Mouse (Mus musculus) kidney, adult 8-10 months (tissue): ENCODE data around the gene Ifna6.
"Not testable (repeated sequence)": the region's sequence is repeated elsewhere in the genome, so short reads cannot be mapped to it uniquely, and the experiment has no call there.

Experiments used
- DNase-seq, 2 experiments: peaks; one replicate each; pipeline ENCODE4 v3.0.0; 2022

Gene Ifna6

GRCm38 (mm10) chr4:88827116-88827515 is at the start of gene Ifna6:
Gene Ifna6 (plus strand): TSS chr4:88827416.
- not testable (repeated sequence) for DNase-seq

DNA sequence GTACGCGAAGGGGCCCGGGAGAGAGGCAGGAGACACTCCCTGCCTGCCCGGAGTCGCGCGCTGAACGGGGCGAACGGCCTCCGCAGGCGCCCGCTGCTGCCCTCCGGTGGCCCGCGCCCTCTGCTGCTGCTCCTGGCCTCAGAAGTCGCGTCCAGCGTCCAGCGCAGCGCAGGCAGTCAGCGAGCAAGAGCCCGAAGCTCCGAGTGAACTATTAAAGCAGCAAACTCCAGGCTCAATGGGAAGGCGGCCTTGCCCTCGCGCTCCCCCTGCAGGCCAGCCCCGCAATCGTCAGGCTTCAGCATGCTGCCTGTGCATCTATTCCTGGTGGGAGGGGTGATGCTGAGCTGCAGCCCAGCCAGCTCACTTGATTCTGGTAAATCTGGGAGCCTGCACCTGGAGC is 47.7 kb upstream of the Ifna6 start, which contains the start of gene Gm13272:
Gm13272 (plus strand) TSS at position 301 of the 400 bp plus-strand sequence.
- DNase-seq = not testable (repeated sequence)

- not testable (repeated sequence) for DNase-seq
Measured at GRCm38 (mm10) chr4:88780320-88780719, 46.9 kb upstream of the Ifna6 start.

DNA sequence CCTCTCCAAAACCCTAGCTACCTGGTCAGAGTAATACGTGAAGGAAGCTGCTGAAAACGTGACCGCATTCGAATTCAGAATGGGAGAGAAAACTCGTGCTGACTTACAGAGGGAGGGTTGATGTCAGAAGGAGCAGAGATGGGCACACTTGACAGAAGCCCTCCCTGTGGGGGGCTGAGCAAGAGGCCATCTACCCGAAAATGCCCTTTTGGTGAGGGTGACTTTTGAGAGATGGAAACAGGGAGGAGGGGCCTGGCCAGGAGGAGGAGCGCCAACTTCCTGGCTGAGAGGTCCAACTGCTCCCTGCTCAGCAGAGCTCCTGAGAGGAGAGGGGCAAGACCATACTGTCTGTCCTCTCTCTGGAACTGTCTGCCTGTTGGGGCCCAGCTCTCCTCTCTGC is 45.4 kb upstream of the Ifna6 start, which contains the start of gene Ifnz:
Ifnz (plus strand) TSS at position 301 of the 400 bp plus-strand sequence.
- not testable (repeated sequence) for DNase-seq

- DNase-seq = not testable (repeated sequence)
Measured at GRCm38 (mm10) chr4:88782335-88782734, 44.9 kb upstream of the Ifna6 start.

GRCm38 (mm10) chr4:88785409-88785808 is 41.8 kb upstream of the Ifna6 start, which contains the start of gene Gm13276:
Gene Gm13276 (plus strand): TSS chr4:88785709.
- not testable (repeated sequence) for DNase-seq

- peak; percentile 71 to 76 for DNase-seq
Measured at GRCm38 (mm10) chr4:88788402-88788801, 38.8 kb upstream of the Ifna6 start, which contains the start of gene Gm13277. Gene Gm13277 (plus strand): TSS chr4:88788632.

DNA sequence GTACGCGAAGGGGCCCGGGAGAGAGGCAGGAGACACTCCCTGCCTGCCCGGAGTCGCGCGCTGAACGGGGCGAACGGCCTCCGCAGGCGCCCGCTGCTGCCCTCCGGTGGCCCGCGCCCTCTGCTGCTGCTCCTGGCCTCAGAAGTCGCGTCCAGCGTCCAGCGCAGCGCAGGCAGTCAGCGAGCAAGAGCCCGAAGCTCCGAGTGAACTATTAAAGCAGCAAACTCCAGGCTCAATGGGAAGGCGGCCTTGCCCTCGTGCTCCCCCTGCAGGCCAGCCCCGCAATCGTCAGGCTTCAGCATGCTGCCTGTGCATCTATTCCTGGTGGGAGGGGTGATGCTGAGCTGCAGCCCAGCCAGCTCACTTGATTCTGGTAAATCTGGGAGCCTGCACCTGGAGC is 36.0 kb upstream of the Ifna6 start, which contains the start of gene Gm13278:
Gm13278 (plus strand) TSS at position 301 of the 400 bp plus-strand sequence.
- DNase-seq = not testable (repeated sequence)

- peak; percentile 67 to 74 for DNase-seq
Measured at GRCm38 (mm10) chr4:88793936-88794675, 33.1 kb upstream of the Ifna6 start, which contains the start of gene Gm13275. Gene Gm13275 (plus strand): TSS chr4:88794487.

DNA sequence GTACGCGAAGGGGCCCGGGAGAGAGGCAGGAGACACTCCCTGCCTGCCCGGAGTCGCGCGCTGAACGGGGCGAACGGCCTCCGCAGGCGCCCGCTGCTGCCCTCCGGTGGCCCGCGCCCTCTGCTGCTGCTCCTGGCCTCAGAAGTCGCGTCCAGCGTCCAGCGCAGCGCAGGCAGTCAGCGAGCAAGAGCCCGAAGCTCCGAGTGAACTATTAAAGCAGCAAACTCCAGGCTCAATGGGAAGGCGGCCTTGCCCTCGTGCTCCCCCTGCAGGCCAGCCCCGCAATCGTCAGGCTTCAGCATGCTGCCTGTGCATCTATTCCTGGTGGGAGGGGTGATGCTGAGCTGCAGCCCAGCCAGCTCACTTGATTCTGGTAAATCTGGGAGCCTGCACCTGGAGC is 30.1 kb upstream of the Ifna6 start, which contains the start of gene Gm13279:
Gm13279 (plus strand) TSS at position 301 of the 400 bp plus-strand sequence.
- DNase-seq = not testable (repeated sequence)

- DNase-seq = not testable (repeated sequence)
Measured at GRCm38 (mm10) chr4:88799365-88799764, 27.9 kb upstream of the Ifna6 start, which contains the start of gene Gm13285. Gene Gm13285 (plus strand): TSS chr4:88799665.

GRCm38 (mm10) chr4:88802954-88803353 is 24.3 kb upstream of the Ifna6 start, which contains the start of gene Gm13287:
Gene Gm13287 (plus strand): TSS chr4:88803254.
- not testable (repeated sequence) for DNase-seq

GRCm38 (mm10) chr4:88805231-88805630 is 22.0 kb upstream of the Ifna6 start, which contains the start of gene Gm13288:
Gene Gm13288 (plus strand): TSS chr4:88805531.
- not testable (repeated sequence) for DNase-seq

GRCm38 (mm10) chr4:88805761-88806160 is 21.5 kb upstream of the Ifna6 start:
- peak; percentile 23 to 33 for DNase-seq

DNA sequence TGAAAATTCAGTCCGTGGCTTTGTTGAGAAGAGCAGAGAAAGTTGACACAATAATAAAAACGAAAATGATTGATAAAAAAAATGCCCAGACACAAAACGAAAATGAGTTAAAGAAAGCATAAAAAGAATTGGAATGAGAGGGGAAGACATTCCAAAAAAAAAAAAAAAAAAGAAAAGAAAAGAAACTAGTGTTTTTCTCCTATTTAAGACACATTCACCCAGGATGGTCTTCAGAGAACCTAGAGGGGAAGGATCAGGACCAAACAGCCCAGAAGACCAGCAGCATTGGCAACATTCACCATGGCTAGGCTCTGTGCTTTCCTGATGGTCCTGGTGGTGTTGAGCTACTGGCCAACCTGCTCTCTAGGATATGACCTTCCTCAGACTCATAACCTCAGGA is 11.3 kb upstream of the Ifna6 start, which contains the start of gene Ifna7:
Ifna7 (plus strand) TSS at position 301 of the 400 bp plus-strand sequence.
- DNase-seq = no peak

GRCm38 (mm10) chr4:88819659-88820058 is 7.6 kb upstream of the Ifna6 start, which contains the start of gene Ifna11:
Gene Ifna11 (plus strand): TSS chr4:88819959.
- DNase-seq = no peak

DNA sequence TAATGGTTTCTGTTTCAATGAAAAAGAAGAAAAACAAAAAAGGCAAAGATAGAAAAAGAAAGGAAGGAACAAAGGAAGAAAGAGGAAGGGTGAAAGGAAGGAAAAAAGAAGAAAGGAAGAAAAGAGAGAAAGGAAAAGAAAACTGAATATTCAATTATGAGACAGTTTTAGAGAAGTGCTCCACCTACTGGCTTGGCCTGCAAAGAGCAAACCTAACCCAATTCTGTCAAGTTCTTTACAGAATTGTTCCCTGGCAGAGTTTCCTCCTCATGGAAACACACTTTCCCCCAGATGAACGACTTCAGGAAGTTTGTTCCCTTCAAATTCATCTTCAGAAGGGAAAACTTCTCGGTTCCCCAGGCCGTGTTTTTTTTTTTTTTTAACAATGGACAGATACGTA is 4.2 kb upstream of the Ifna6 start:
- DNase-seq = peak in 1 of 2 experiments; percentile 7

- DNase-seq = peak in 1 of 2 experiments; percentile 22
Measured at GRCm38 (mm10) chr4:88830523-88830922, 3.3 kb downstream of the Ifna6 start.

GRCm38 (mm10) chr4:88835225-88835624 is 8.0 kb downstream of the Ifna6 start, which contains the start of gene Ifna5:
Gene Ifna5 (plus strand): TSS chr4:88835525.
- DNase-seq = not testable (repeated sequence)

DNA sequence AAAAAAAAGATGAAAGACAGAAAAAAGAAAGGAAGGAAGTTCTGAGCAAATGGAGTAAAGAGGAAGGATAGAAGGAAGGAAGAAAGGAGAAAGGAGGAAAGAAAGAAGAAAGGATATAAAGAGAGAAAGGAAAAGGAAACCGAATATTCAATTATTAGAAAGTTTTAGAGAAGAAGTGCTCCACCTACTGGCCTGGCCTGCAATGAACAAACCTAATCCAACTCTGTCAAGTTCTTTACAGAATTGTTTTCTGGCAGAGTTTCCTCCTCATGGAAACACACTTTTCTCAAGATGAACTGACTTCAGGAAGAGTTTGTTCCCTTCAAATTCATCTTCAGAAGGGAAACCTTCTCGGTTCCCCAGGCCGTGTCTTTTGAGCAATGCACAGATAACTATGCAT is 11.6 kb downstream of the Ifna6 start:
- DNase-seq = peak in 1 of 2 experiments; percentile 14

GRCm38 (mm10) chr4:88840058-88840457 is 12.8 kb downstream of the Ifna6 start:
- no peak for DNase-seq

GRCm38 (mm10) chr4:88841438-88841911 is 14.3 kb downstream of the Ifna6 start, which contains the start of gene Ifna4:
Gene Ifna4 (plus strand): TSS chr4:88841861.
- no peak for DNase-seq

DNA sequence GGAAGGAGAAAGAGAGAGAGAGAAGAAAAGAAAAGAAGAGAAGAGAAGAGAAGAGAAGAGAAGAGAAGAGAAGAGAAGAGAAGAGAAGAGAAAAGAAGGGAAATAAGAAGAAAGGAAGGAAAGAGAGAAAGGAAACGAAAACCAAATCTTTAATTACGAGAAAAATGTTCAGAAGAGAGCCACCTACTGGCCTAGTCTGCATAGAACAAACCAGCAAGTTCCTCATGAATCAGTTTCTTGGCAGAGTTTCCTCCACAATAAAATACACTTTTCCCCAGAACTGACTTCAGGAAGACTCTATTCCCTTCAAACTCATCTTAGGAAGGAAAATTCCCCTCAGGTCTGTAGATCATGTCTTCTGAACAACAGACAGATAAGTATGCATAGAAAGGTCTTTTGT is 18.1 kb downstream of the Ifna6 start:
- no peak for DNase-seq
